Mouse (Mus musculus): ENCODE measurements at regions not wholly inside any gene's neighbourhood (a gene's known extent, or its start where the extent isn't known, plus 50 kb on each side); places are given as distances from the start of the nearest gene placed in this dataset.

DNA sequence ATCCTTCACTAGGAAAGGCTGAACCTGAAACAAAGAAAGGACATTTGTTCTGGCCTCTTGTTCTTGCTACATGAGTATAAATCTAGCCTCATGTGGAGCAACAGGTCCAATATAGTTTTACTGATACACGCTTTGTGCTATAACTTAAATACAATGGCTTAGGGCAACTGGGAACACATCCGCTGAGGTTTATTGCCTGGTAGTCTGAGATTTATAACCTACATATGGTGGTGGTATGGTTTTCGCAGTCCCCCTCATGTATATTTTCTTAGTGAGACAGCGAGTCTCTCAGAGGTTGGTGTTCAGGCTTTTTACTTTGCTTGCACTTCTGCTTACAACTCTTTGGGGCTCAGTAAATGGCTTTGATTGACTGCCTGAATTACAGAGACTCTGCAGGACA lies 613.6 kb upstream of the Pkn2 start:
- Histone ChIP-seq H3K4me3 (replicated peaks; ENCODE audit: extremely low read depth, low read depth, low read length) (no peak overlapping the region), H3K4me1 (ENCODE audit: control insufficient read depth, insufficient read depth, low read length) (no peaks in the 10 kb centered on the region)
- DNase-seq = no peak
- no peak for TF ChIP-seq POLR2A (IDR thresholded peaks at IDR 0.05; ENCODE audit: borderline replicate concordance, extremely low read depth, low read depth, low read length)
- no peak for TF ChIP-seq CTCF (IDR thresholded peaks at IDR 0.05; ENCODE audit: insufficient read depth, low read length)
- 92% methylated on average over 4 of the region's 4 CpGs for WGBS

DNA sequence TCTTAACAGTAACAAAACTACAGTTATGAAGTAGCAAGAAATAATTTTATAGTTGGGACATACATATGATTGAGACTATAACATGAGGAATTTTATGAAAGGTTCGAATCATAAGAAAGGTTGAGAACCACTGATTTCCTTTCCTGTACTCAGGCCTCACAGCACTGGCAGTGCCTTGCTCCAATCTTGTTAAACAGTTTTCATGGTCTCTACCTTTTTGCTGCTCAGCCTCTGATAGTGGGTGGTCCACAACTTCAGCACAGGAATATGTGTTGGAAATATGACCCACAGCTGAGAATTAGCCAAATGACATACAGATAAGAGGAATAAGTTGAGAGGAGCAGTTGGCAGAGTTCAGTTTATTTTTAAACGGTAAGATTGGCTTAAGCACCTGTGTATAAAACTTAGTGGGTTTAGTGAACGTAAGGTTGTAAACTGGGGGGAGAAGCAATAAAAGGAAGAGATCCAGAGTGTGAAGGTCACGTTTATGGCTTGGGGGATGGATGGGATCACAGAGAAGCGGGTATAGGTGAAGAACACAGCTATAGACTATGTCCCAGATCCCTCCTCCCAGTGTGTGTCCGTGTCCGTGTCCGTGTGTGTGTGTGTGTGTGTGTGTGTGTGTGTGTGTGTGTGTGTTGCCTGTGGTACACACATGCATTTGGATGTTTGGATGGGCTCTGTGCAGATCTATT lies 596.3 kb upstream of the Pkn2 start:
- DNase-seq = no peak
- TF ChIP-seq CTCF (IDR thresholded peaks at IDR 0.05; ENCODE audit: insufficient read depth, low read length) = no peak
- TF ChIP-seq POLR2A (IDR thresholded peaks at IDR 0.05; ENCODE audit: borderline replicate concordance, extremely low read depth, low read depth, low read length) = no peak
- H3K4me3 ChIP-seq (replicated peaks; ENCODE audit: extremely low read depth, low read depth, low read length) = no peak overlapping the region
- WGBS = 58% methylated on average over 8 of the region's 8 CpGs
- H3K4me1 ChIP-seq (ENCODE audit: control insufficient read depth, insufficient read depth, low read length) = no peaks in the 10 kb centered on the region

GRCm38 (mm10) chr3:143475461-143475860 lies 593.7 kb upstream of the Pkn2 start:
- WGBS = 51% methylated on average over 5 of the region's 5 CpGs
- Histone ChIP-seq H3K4me3 (replicated peaks; ENCODE audit: extremely low read depth, low read depth, low read length) (no peak overlapping the region), H3K4me1 (ENCODE audit: control insufficient read depth, insufficient read depth, low read length) (no peaks in the 10 kb centered on the region)
- TF ChIP-seq CTCF (IDR thresholded peaks at IDR 0.05; ENCODE audit: insufficient read depth, low read length) = no peak
- DNase-seq = no peak

GRCm38 (mm10) chr3:143447005-143447709 lies 565.4 kb upstream of the Pkn2 start:
- Histone ChIP-seq H3K4me3 (replicated peaks; ENCODE audit: extremely low read depth, low read depth, low read length) (no peak overlapping the region), H3K4me1 (ENCODE audit: control insufficient read depth, insufficient read depth, low read length) (no peaks in the 10 kb centered on the region)
- WGBS = 52% methylated on average over 7 of the region's 7 CpGs
- TF ChIP-seq CTCF (IDR thresholded peaks at IDR 0.05; ENCODE audit: insufficient read depth, low read length) = no peak
- no peak for TF ChIP-seq POLR2A (IDR thresholded peaks at IDR 0.05; ENCODE audit: borderline replicate concordance, extremely low read depth, low read depth, low read length)
- no peak for DNase-seq

GRCm38 (mm10) chr3:143417401-143417800 lies 535.6 kb upstream of the Pkn2 start:
- WGBS = 87% methylated on average over 6 of the region's 6 CpGs
- no peak for DNase-seq
- TF ChIP-seq POLR2A (IDR thresholded peaks at IDR 0.05; ENCODE audit: borderline replicate concordance, extremely low read depth, low read depth, low read length) = no peak
- TF ChIP-seq CTCF (IDR thresholded peaks at IDR 0.05; ENCODE audit: insufficient read depth, low read length) = no peak
- Histone ChIP-seq H3K4me3 (replicated peaks; ENCODE audit: extremely low read depth, low read depth, low read length) (no peak overlapping the region), H3K4me1 (ENCODE audit: control insufficient read depth, insufficient read depth, low read length) (no peaks in the 10 kb centered on the region)

- TF ChIP-seq CTCF (IDR thresholded peaks at IDR 0.05; ENCODE audit: insufficient read depth, low read length) (no peak), POLR2A (IDR thresholded peaks at IDR 0.05; ENCODE audit: borderline replicate concordance, extremely low read depth, low read depth, low read length) (no peak)
- H3K4me1 ChIP-seq (ENCODE audit: control insufficient read depth, insufficient read depth, low read length) = no peaks in the 10 kb centered on the region
Observed at GRCm38 (mm10) chr3:143411655-143412054, 529.9 kb upstream of the Pkn2 start.

GRCm38 (mm10) chr3:143398966-143399365 lies 517.2 kb upstream of the Pkn2 start:
- DNase-seq = no peak
- TF ChIP-seq POLR2A (IDR thresholded peaks at IDR 0.05; ENCODE audit: borderline replicate concordance, extremely low read depth, low read depth, low read length) (no peak), CTCF (IDR thresholded peaks at IDR 0.05; ENCODE audit: insufficient read depth, low read length) (no peak)
- H3K4me1 ChIP-seq (ENCODE audit: control insufficient read depth, insufficient read depth, low read length) = no peaks in the 10 kb centered on the region
- 72% methylated on average over 2 of the region's 2 CpGs for WGBS
- no peak overlapping the region for H3K4me3 ChIP-seq (replicated peaks; ENCODE audit: extremely low read depth, low read depth, low read length)

More at GRCm38 (mm10) chr3:143411655-143412054, 529.9 kb upstream of the Pkn2 start:
- no peak for DNase-seq
- no peak overlapping the region for H3K4me3 ChIP-seq (replicated peaks; ENCODE audit: extremely low read depth, low read depth, low read length)
- 60% methylated on average over 4 of the region's 4 CpGs for WGBS

GRCm38 (mm10) chr3:143384357-143384756 lies 502.6 kb upstream of the Pkn2 start:
- WGBS = 80% methylated on average over 1 of the region's 1 CpGs
- H3K4me3 ChIP-seq (replicated peaks; ENCODE audit: extremely low read depth, low read depth, low read length) = no peak overlapping the region

GRCm38 (mm10) chr3:143379193-143379592 lies 497.4 kb upstream of the Pkn2 start:
- no peaks in the 10 kb centered on the region for H3K4me1 ChIP-seq (ENCODE audit: control insufficient read depth, insufficient read depth, low read length)
- peak; percentile 69 for TF ChIP-seq CTCF (IDR thresholded peaks at IDR 0.05; ENCODE audit: insufficient read depth, low read length)
- no peak for TF ChIP-seq POLR2A (IDR thresholded peaks at IDR 0.05; ENCODE audit: borderline replicate concordance, extremely low read depth, low read depth, low read length)
- 7% methylated on average over 13 of the region's 13 CpGs for WGBS
- H3K4me3 ChIP-seq (replicated peaks; ENCODE audit: extremely low read depth, low read depth, low read length) = no peak overlapping the region
- peak; percentile 34 for DNase-seq

More at GRCm38 (mm10) chr3:143384357-143384756, 502.6 kb upstream of the Pkn2 start:
- no peak for TF ChIP-seq CTCF (IDR thresholded peaks at IDR 0.05; ENCODE audit: insufficient read depth, low read length)
- no peak for TF ChIP-seq POLR2A (IDR thresholded peaks at IDR 0.05; ENCODE audit: borderline replicate concordance, extremely low read depth, low read depth, low read length)
- DNase-seq = no peak
- H3K4me1 ChIP-seq (ENCODE audit: control insufficient read depth, insufficient read depth, low read length) = no peaks in the 10 kb centered on the region

DNA sequence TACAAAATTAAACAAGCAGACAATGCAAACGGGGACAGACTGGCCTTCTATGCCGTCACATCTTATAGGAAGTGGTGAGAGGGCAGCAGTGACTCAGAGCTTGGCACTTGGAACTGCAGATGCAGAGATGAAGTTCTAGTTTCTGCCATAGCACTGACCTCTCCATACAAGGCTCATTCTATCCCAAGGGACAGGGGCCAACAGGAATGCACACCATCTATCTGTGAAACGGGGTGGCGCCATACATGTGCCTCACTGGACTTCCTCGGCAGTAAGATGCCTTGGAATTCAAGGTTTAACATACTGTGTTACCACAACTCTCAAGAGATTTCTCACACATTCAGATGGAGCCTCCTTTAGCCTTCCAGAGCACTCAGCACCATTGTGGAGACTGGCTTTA lies 495.6 kb upstream of the Pkn2 start:
- WGBS = 76% methylated on average over 5 of the region's 5 CpGs
- no peak for DNase-seq
- TF ChIP-seq POLR2A (IDR thresholded peaks at IDR 0.05; ENCODE audit: borderline replicate concordance, extremely low read depth, low read depth, low read length) (no peak), CTCF (IDR thresholded peaks at IDR 0.05; ENCODE audit: insufficient read depth, low read length) (no peak)
- H3K4me3 ChIP-seq (replicated peaks; ENCODE audit: extremely low read depth, low read depth, low read length) = no peak overlapping the region
- no peaks in the 10 kb centered on the region for H3K4me1 ChIP-seq (ENCODE audit: control insufficient read depth, insufficient read depth, low read length)
